Mouse (Mus musculus) T-cell, adult 2 months (primary cell): ENCODE results near the gene Gm19426.
A peak's percentile ranks its signal among the peaks of the same experiment; 100 is the strongest.

Source experiments
- DNase-seq: peaks from one replicate; pipeline ENCODE4 v3.0.0; 2022; ENCODE audit warnings: low spot score

The Gm19426 gene

GRCm38 (mm10) chr2:84743561-84743960, at the start of gene Gm19426:
TSS of gene Gm19426 (minus strand) at chr2:84743655.
- no peak for DNase-seq

GRCm38 (mm10) chr2:84793154-84793553, 49.7 kb upstream of the Gm19426 start:
- no peak for DNase-seq

GRCm38 (mm10) chr2:84792516-84792915, 49.1 kb upstream of the Gm19426 start:
- no peak for DNase-seq

- no peak for DNase-seq
Observed at GRCm38 (mm10) chr2:84790418-84790817, 47.0 kb upstream of the Gm19426 start.

- no peak for DNase-seq
Observed at GRCm38 (mm10) chr2:84788316-84788715, 44.9 kb upstream of the Gm19426 start.

GRCm38 (mm10) chr2:84783840-84784566, 40.5 kb upstream of the Gm19426 start:
- no peak for DNase-seq

- no peak for DNase-seq
Observed at GRCm38 (mm10) chr2:84783315-84783714, 39.9 kb upstream of the Gm19426 start.

GRCm38 (mm10) chr2:84779210-84779609, 35.8 kb upstream of the Gm19426 start:
- DNase-seq, result peak; percentile 87

- no peak for DNase-seq
Observed at GRCm38 (mm10) chr2:84777706-84778105, 34.3 kb upstream of the Gm19426 start.

GRCm38 (mm10) chr2:84775665-84776064, 32.2 kb upstream of the Gm19426 start:
- DNase-seq, result no peak

- no peak for DNase-seq
Observed at GRCm38 (mm10) chr2:84775241-84775640, 31.8 kb upstream of the Gm19426 start, which contains the start of gene Serping1. TSS of gene Serping1 (minus strand) at chr2:84775444.

GRCm38 (mm10) chr2:84774751-84775150, 31.3 kb upstream of the Gm19426 start:
- no peak for DNase-seq

- no peak for DNase-seq
Observed at GRCm38 (mm10) chr2:84773195-84773594, 29.7 kb upstream of the Gm19426 start.

GRCm38 (mm10) chr2:84772454-84772853, 29.0 kb upstream of the Gm19426 start:
- DNase-seq, result no peak

- DNase-seq, result no peak
Observed at GRCm38 (mm10) chr2:84770501-84770900, 27.0 kb upstream of the Gm19426 start.

GRCm38 (mm10) chr2:84762818-84763217, 19.4 kb upstream of the Gm19426 start:
- DNase-seq, result no peak

GRCm38 (mm10) chr2:84762295-84762694, 18.8 kb upstream of the Gm19426 start:
- DNase-seq, result no peak

- no peak for DNase-seq
Observed at GRCm38 (mm10) chr2:84761840-84762239, 18.4 kb upstream of the Gm19426 start.

- DNase-seq, result no peak
Observed at GRCm38 (mm10) chr2:84761309-84761708, 17.9 kb upstream of the Gm19426 start.

- no peak for DNase-seq
Observed at GRCm38 (mm10) chr2:84760777-84761176, 17.3 kb upstream of the Gm19426 start.

- no peak for DNase-seq
Observed at GRCm38 (mm10) chr2:84758542-84759127, 15.2 kb upstream of the Gm19426 start.

GRCm38 (mm10) chr2:84757026-84757682, 13.7 kb upstream of the Gm19426 start:
- no peak for DNase-seq

- DNase-seq, result no peak
Observed at GRCm38 (mm10) chr2:84756245-84756644, 12.8 kb upstream of the Gm19426 start.
